Mouse (Mus musculus) liver, embryonic 13.5 days (tissue): ENCODE data around the gene Fes. TPM values are rescaled to one million over a fixed set of nuclear protein-coding genes. Genes with fewer than 3 reads are reported as not detected.

Experiments
- polyA plus RNA-seq: library from polyadenylated mRNA; unstranded; fragments of >200 nt; fragmentation: Nextera tagmentation; extraction: Ambion mirVana; gene quantifications from 2 replicates; pipeline ENCODE4 v1.2.1, GENCODE M21; 2015

The Fes gene
- polyA plus RNA-seq, 1 experiment from 2014 or later, result 10.6 TPM

Other genes with a start within 250 kb of the Fes start
- 13.1 and 14.1 TPM in 2 replicates for gene Sema4b, start 201.1 kb downstream of the Fes start, polyA plus RNA-seq
- 91.0 and 102 TPM in 2 replicates for gene Cib1, start 155.1 kb downstream of the Fes start, polyA plus RNA-seq
- gene Gdpgp1, start 155.1 kb downstream of the Fes start, polyA plus RNA-seq, result 2.4 and 3.0 TPM in 2 replicates
- 0.23 and 0.72 TPM in 2 replicates for gene Ttll13, start 141.6 kb downstream of the Fes start, polyA plus RNA-seq
- 33.5 and 37.2 TPM in 2 replicates for gene Ngrn, start 126.7 kb downstream of the Fes start, polyA plus RNA-seq
- gene Vps33b, start 118.3 kb downstream of the Fes start, polyA plus RNA-seq, result 4.4 and 7.9 TPM in 2 replicates
- gene Prc1, start 93.5 kb downstream of the Fes start, polyA plus RNA-seq, result 114 and 130 TPM in 2 replicates
- 3.3 and 3.4 TPM in 2 replicates for gene Rccd1, start 63.5 kb downstream of the Fes start, polyA plus RNA-seq
- 10.3 and 11.5 TPM in 2 replicates for gene Unc45a, start 46.9 kb downstream of the Fes start, polyA plus RNA-seq
- gene Hddc3, start 44.8 kb downstream of the Fes start, polyA plus RNA-seq, result 3.8 and 4.2 TPM in 2 replicates
- gene Man2a2, start 16.6 kb downstream of the Fes start, polyA plus RNA-seq, result 2.2 and 2.6 TPM in 2 replicates
- gene Furin, start 17.5 kb upstream of the Fes start, polyA plus RNA-seq, result 3.8 and 4.1 TPM in 2 replicates
- 29.7 and 34.0 TPM in 2 replicates for gene Blm, start 147.2 kb upstream of the Fes start, polyA plus RNA-seq